Mouse (Mus musculus): ENCODE data around the gene Myo1f.

GRCm38 (mm10) chr17:33510172-33510571, 45.3 kb upstream of the Myo1f start:
- TF ChIP-seq POLR2A (IDR thresholded peaks at IDR 0.05; ENCODE audit: control insufficient read depth, low read depth, low read length) (no peak), CTCF (IDR thresholded peaks at IDR 0.05; ENCODE audit: control insufficient read depth, insufficient read depth, insufficient replicate concordance, low read depth, low read length) (no peak)
